Mouse (Mus musculus): ENCODE results near the gene Tinf2.
A peak's percentile ranks its signal among the peaks of the same experiment; 100 is the strongest.

Tinf2 gene

DNA sequence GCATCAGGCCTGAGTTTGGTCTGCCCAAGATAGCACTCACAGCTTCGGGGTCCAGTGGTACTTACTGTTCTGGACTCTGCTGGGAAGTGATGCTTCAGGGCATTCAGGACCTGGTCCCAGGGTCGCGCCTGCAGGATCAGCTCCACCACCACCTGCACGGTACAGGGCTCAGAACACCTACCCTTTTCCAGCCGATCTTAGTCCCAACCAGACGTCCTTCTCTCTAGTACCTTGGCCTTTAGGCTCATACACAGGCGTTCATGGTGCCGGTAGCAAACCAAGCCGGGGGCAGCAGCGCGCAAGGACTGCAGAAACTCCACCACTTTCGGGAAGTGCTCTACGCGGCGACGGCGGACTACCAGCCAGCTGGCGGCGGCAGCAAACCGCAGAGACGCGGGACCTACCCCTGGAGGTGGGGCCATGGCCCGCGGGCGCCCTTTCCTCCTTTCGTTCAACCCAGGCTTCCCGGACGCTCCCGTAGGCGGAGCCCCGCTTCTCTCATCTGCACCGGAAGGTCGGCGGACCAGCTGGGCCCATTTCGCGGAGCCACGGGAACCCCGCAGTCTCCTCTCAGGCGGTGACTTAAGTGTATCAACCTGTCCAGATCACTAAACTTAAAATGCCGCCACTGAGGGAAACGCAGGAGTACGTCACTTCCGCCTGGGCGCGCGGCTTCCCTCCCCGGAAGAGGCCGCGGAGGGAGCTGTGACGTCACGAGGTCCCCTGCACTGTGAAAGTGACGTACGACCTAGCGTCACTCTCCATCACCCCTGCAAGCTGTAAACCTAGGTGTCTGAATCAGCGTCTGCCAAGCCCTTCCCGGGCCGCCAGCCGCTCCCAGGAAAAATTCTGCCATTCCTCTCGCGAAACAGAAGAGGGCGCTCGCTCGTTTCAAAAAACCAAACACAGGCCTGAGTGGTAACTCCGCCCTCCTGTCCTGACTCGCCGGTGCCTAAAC lies at the start of gene Tinf2:
Gene Tinf2, minus strand, starts transcription at position 661 of the 958 bp plus-strand sequence.
- DNase-seq (ENCODE audit: low read depth, low spot score) = peak; percentile 99

DNA sequence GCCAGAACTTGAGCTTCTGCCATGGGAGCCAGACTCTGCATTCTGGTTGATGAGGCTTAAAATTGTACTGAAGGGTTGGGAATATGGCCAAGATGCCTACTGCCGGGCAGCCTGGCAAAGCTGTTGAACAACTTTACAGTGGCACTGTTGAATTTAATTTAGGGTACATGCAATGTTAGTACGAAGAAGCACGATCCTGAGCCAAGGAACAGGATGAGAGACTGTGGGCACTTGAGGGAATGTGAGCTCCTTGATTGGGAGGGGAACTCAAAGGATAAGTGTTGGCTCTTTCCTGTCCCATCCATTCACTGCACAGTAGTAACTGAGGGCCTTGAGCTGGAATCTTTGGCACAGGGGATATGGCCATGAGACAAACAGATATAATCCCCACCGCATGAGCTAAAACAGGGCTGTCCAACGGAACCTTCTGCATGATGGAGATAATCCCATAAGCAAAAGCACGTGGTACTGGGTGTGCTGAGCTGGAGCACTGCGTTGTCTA lies 49.0 kb upstream of the Tinf2 start:
- no peak for DNase-seq (ENCODE audit: low read depth, low spot score)

DNA sequence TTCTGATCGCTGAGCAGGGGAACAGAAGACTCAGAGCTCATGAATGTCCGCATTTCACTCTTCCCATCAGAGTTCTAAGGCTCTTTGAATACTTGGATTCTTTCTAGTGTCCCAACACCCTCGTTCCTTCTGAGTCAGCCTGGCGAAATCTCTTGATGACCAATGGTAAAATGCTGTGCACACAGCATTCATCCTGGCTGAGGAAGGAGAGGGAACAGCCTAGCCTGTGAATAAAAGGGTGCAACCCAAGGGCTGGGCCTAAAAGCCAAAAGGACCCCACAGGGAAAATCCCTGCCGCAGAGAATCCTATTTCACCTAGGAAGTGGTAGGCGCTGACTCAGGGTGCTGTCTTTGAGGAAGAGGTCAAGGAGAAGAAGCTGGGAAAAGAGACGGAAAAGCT lies 48.5 kb upstream of the Tinf2 start:
- DNase-seq (ENCODE audit: low read depth, low spot score) = no peak

DNA sequence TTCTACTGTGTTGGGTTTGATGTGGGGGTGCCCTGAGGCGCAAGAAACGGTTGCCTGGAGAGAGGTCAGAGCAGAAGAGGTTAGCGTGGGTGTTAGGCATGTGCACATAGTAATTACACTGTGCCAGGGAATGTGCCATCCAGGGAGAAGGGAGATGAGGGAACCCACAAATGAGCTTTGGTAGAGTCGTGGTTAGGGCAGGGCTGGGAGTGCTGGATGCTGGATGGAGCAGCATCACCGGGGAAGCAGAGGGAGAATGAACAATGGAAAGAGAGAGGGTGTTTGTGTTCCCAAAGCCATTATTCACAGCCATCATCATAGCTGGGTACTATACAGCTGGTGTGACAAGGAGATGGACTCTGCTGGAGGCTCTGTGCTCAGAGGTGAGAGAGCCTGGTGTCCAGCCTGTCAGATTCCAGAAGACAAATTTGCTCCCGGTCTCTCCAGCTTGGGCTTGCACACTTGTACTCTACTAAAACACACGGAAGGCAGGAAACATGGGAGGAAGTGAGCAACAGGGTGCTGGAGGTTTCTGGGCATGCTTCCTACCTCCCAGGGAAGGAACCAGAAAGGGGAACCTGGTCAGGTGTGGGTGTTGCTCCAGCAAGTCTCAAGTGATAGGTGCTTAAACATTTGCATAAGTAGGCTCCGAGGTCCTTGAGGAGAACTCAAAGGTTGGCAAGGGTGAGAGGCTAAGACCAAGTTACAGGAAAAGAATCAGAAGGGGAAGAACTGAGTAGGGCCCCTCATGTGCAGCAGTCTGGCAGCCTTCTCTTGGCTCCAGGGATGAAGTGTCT lies 46.5 kb upstream of the Tinf2 start:
- DNase-seq (ENCODE audit: low read depth, low spot score) = no peak

DNA sequence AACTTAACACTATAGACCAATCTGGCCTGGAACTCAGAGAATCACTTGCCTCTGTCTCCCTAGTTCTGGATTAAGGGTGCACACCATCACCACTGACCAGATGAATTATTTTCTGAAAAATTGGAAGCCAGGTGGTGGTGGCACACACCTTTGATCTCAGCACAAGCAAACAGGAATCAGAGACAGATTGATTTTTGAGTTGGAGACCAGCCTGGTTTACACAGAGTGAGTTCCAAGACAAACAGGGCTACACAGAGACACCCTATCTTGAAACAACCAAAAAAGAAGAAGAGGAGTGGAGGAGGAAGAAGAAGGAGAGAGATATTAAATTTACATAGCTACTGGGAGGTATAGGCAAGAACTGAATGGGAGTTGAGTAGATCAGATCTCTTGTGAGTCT lies 44.6 kb upstream of the Tinf2 start:
- DNase-seq (ENCODE audit: low read depth, low spot score) = no peak

DNA sequence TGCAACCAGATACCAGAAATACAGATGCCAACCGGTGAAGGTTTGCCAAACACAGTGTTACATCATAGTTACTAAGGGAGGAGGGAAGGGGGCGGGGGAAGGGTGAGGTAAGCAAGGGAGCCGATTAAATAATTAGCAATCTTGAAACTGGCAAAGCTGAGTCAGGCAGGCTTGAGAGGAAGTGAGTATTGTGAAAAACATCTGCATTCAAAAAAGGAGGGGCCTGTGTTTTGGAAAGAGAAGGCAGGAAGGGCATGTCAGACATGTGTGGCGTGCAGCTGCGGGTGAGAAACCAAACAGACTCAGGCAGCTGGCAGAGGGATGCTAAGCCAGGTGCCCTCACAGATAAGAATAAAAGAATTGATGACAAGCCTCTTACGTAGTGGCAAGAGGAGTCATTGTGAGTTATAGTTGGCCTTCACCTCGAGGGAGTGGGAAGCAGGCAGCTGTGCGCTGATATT lies 42.8 kb upstream of the Tinf2 start:
- DNase-seq (ENCODE audit: low read depth, low spot score) = peak; percentile 92

DNA sequence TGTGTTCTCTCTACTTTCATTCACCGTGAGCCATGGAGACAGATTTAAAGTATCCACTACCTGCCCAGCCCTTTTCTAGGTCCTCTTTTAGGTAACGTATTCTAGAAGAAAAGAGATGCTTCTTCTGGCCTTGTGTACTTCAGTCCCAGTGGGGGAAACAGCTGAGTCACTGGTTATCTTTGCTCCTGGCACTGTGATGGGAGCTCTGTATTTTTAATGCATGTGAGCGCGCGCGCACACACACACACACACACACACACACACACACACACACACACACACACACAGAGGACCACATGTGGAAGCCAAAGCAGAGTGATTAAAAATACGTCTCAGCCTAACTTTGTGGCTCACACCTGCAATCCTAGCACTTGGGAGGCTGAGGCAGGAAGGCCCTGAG lies 41.8 kb upstream of the Tinf2 start:
- no peak for DNase-seq (ENCODE audit: low read depth, low spot score)

DNA sequence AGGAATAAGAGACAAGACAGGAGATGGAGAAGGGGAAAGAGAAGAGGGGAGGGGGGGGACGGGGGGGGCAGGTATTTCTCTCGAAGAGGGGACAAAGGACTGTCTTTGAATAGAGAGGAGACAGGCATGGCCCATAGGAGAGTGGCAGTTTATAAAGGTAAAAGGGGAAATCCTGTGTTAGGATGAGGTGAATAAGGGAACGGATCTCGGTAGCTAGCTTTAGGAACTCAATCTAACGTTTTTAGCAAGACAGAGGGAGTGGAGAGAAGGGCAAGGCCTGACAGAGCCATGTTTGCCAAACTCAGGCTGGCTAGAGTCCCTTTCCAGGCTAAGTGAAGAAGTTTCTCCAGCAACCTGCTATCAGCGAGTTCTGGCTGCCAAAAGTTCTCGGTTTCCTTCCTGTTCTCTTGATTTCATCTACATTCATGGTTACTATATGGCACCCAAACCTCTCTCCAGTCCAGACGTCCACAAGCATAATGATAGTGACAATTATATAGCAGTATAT lies 40.9 kb upstream of the Tinf2 start:
- no peak for DNase-seq (ENCODE audit: low read depth, low spot score)

DNA sequence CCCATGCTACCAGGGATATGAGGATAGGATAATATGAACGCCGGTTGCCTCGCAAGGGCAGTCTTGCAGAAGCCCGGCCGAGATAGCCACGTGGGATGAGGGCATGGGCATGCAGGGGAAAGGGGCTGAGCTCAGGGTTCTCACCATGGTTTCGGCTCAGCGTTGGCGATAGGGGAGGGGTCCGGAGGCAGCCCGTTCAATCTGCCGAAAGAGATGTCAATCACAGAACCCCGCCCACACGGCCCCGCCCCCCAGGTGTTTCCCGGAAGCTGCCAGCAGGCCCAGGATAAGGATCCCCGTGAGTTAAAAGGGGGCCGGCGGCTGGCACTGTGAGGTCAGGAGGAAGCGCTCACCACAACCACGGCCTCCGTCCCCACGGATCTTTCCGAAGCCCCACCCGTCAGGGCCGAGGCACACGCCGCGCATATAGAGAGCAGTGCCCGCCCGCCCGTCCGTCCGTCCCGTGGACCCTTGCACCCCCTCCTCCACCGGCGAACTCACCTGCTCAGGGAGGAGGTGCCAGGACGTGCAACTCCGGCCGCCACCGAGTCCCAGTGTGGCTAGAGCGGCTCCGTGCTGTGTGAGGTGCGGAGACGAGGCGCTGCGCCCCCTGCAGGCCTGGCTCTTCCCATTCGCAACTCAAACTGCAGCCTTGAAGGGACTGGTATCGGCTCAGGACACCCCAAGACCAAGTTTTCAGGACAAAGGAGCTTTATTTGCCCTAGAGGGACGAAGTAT lies 40.2 kb upstream of the Tinf2 start, which contains the start of gene Rabggta:
Gene Rabggta, minus strand, starts transcription at position 564 of the 738 bp plus-strand sequence.
- peak; percentile 99 for DNase-seq (ENCODE audit: low read depth, low spot score)

DNA sequence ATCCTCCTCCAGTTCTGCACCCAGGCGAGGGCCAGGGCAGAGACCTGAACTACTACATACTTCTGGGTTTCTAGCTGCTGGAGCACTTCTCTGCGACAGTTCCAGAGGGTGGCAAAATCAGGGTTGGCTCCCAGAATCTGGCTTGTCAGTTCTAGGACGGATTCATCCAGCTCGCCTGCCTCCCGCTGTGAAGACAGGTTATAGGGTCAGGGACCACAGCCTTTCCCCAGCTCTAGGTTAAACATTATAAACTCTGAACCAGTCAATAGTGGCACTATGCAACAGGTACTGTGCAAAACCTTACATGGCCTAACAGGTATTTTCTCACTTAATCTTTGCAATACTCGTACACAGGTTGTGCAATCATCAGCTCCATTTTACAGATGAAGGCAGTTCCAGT lies 39.5 kb upstream of the Tinf2 start:
- DNase-seq (ENCODE audit: low read depth, low spot score) = no peak

DNA sequence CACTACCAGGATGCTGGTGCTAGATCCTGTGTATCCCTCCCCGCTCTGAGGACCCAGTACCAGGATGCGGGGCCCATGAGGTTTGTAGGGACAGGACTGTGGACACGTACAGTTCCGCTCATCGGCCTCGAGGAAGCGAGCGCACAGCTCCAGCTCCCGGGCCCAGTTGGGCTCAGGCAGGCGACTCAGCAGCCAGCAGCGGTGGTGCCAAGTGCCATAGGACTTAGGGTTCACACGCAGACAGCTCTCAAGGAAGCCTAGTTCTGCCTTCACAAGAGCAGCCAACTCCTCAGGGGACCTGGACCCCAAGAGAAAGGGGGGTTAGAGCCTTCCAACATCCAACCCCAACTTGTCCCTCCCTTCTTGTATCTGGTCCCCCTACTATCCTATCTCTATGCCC lies 39.0 kb upstream of the Tinf2 start:
- DNase-seq (ENCODE audit: low read depth, low spot score) = no peak

DNA sequence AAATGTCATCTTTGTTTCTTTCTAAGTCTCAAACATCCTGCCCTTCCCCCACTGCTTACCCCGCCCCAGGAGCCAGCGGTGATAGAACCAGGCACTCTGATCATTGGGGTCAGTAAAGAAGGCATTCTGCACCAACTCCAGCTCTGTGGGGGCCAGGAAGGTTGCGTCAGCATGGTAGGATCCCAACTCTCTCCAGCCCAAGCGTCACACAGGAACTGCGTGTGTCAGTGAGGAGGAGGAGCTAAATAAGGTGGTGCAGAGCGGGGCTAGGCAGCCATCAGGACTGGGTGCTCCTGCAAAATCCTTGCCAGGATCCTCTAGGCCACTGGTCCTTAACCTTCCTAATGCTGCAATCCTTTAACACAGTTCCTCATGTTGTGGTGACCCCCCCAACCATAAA lies 38.1 kb upstream of the Tinf2 start:
- DNase-seq (ENCODE audit: low read depth, low spot score) = no peak

DNA sequence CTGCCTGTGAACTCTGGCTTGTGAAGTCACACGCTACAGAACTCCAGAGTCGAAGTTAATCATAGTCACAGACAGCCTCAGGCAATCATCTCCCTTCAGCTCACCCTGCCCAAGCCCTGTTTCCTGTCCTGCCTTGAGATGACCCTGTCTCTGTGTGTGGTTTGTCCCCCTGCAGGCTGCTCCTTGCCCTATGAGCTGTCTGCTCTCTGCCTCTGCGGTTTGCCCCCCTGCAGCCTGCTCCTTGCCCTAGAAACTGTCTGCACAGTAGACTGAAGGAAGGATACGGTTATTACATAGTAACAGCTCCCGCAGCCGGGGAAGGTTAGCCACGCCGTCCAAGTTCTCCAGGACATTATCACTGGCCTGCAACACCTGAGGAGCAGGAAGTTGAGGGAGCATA lies 35.3 kb upstream of the Tinf2 start:
- DNase-seq (ENCODE audit: low read depth, low spot score) = no peak

DNA sequence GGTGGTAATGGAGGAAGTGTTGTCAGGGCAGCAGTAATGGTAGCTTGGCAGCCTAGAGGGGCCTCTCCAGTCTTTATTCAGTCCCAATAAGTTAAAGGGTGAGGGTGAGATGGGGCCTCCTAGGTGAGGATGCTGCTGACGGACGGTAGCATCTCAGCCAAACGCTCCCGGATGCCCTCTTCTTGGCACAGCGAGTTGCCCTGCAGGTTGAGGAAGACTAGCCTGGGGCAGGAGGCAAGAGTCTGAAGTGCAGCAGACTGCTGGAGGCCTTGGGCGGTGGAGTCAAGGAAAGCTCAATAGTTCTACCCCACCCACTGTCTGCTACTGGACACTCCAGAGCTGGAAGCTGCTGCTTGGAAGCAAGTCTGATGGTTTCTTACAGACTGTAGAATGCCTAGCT lies 34.7 kb upstream of the Tinf2 start:
- no peak for DNase-seq (ENCODE audit: low read depth, low spot score)

DNA sequence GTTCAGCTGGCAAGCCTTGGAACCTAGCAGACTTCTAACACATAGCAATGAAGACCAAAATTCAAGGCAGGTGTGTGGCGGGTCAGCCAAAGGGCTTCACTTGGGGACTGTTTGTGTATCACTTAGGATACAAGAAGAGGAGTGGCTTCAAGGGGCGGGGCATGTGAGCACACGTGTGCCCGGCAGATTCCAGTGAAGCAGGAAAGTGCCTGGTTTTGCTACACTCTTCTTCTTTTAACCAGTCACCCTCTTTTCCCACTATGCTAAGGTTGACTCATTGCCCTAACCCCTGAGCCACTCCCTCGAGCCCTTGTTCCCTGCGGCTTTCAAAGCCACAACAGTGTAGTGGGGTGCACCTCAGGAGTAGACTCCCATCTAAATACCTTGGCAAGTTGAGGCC lies 33.3 kb upstream of the Tinf2 start:
- peak; percentile 13 for DNase-seq (ENCODE audit: low read depth, low spot score)

DNA sequence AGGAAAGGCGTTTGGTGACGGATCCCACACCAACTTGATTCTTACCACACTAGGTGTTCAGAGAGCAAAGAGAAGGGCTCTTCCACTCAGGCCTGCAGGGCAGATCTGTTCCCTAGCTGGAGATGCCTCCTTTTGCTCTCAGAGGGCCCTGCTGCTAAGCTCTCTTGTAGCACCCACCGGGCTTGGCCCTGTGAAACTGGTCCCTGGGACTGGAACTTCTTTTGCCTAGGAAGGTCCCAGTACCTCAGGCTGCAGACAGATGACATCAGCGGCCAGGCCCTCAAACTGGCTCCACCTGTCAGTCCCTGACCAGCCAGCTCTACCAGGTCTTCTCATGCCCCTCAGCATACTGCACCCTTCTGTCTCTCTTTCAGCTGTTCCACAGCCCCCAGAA lies 32.1 kb upstream of the Tinf2 start, which contains the start of gene Tgm1:
Gene Tgm1, minus strand, starts transcription at position 198 of the 394 bp plus-strand sequence.
- no peak for DNase-seq (ENCODE audit: low read depth, low spot score)

DNA sequence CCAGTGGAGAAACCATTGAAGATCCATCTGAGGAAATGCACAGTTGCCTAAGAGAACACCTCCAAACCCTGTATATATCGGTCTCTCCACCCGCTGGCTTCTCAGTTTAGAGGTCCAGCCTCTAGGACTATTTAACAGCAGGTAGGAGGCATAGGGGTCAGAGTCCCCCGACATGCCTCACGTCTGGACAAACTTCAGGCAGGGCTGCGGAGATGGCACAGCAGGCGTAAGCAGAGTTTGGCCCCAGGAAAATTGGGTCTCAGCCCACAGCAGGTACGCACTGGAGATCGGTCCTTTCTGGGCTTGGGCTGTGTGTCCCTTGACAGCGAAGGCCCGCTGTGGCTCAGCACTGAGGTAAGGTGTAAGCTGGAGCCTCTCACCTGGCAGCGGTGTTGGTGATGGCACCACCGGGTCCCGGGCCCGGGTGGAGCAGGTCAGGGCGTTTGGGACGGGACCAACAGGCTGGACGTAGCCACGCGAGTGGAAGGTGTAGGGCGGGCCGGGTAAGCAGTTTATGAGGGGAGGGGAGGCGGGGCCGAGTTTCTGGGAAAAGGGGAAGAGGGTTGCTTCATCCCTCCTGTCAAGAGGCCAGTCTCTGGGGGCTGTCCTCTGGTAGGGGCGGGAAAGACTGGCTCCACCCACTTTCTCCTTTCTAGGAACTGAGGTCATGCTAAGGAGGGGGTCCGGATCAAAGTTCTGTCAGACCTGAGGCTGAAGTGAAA lies 31.5 kb upstream of the Tinf2 start:
- DNase-seq (ENCODE audit: low read depth, low spot score) = no peak

DNA sequence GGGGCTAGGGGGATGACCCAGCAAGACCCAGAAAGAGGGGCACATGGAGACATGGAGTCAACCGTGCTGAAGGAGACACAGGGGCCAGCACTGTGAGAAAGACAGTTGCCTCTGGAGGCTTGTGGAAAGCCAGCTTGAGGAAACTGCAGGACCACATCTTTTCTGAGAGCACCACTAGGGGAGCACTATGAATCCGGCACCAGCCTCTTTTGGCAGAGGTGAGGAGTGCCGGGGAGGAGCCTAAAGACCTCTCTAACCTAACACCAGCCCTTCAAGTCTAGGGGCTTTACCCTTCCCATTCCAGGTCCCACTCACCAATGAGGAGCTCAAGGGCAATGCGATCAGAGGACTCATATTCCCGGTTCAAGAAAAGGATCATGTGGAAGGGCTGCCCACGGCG lies 30.2 kb upstream of the Tinf2 start:
- no peak for DNase-seq (ENCODE audit: low read depth, low spot score)

DNA sequence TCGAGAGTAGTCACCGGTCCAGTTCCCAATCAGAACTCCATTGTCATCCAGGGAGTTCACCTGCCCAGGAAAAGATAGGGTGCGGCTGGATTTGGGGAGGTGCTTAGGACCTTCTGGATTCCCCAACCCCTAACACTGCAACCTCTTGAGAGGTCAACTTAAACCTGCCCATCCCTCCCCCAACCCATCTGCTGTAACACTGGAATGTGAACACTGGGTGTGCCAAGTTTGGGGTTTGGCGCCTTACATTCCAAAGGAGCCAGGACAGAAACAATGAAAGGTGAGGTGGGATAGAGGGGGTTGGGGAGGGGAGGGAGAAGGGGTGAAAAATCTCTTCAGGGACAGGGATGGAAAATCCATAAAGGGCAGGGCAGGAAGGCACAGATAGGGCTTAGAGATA lies 27.9 kb upstream of the Tinf2 start:
- no peak for DNase-seq (ENCODE audit: low read depth, low spot score)

DNA sequence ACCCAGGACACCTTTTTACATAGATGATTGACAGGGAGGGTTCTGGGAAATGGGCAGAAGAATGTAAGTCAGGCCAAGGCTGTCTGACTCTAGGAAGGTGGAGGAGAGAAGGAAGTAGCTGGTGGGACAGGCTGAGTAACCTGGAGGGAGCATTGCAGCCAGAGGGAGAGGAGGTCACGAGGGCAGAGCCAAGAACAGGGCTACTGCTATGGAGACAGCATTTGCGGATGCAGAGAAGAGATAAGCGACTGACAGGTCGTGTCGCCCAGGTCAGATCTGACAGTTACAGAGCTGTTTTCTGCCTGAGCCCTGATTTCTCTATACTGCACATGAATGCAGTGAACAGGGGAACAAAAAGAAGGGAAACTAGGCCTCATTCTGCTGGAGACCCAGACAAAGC lies 25.8 kb upstream of the Tinf2 start:
- no peak for DNase-seq (ENCODE audit: low read depth, low spot score)

Measured in CD4-positive, CD25-positive, alpha-beta regulatory T cell, adult 2 months (primary cell).